Mouse (Mus musculus): ENCODE results near the gene Fbxo21.

Gene Fbxo21

DNA sequence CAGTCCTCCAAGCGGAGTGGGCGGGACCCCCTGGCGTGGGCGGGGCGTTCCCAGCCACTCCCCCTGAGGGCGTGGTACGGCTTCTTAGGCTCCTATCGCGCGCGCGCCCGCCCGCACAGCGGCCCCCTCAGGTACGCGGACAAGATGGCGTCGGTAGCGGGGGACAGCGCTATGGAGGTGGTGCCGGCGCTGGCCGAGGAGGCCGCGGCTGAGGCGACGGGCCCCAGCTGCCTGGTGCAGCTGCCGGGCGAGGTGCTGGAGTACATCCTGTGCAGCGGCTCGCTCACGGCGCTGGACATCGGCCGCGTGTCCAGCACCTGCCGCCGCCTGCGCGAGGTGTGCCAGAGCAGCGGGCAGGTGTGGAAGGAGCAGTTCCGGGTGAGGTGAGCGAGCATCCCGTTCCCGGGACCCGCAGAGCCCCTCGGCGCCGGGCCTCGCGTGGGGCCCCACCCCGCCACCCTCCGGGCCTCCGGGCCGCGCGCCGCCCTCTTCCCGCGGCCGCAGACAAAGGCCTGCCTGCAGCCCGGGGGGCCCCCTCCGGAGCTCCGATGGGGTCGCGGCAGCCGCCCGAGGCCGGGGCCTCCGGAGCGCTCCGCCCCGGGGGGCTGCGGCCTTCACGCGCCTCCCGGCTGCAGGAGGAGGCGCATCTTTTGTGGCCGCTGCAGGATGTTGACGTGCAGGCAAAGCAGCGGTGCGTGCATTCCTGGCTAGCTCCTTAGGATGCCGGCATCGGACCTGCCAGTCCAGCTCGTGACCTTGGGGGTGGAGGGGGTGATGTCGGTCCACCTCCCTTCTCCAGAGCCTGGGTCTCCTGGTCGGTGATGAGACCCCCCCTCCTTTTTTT is at the start of gene Fbxo21:
TSS of gene Fbxo21 (plus strand) at position 74 of the 844 bp plus-strand sequence.
- peak; percentile 95 for DNase-seq (ENCODE audit: low spot score in 2 of 2)

DNA sequence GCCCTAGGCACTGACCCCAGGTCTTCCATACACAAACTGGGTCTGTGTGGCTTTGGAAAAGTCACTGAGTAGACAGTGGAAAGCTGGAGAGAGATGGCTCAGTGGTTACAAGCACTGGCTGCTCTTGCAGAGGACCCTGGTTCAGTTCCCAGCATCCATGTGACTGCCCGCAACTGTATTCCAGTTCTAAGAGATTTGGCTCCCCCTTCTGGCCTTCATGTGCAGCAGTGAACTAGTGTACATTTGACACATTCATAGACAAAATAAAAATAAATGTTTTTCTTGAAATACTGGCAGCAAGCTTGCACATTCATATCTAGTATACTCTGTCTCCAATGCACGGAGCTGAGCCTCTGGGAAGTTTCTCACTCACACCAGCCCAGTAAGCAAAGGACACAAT is 48.0 kb upstream of the Fbxo21 start:
- DNase-seq (ENCODE audit: low spot score in 2 of 2), result no peak

DNA sequence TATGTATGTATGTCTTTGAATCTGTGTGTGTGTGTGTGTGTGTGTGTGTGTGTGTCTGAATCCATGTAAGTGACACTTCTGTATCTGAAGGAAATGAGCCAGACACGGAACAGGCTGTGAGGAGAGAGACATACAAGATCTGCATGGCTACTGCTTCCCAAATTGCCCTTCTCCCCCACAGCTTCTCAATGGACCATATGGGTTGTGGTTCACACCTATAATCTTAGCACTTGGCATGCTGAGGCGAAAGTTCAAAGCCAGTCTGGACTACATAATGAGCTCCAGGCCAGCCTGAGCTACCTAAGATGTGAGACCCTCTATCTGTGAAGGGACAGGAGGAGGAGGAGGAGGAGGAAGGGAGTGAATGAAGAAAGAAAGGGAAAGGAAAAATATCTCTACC is 44.3 kb upstream of the Fbxo21 start:
- DNase-seq (ENCODE audit: low spot score in 2 of 2), result no peak

- DNase-seq (ENCODE audit: low spot score in 2 of 2), result peak; percentile 71 to 80
These were observed 43.7 kb upstream of the Fbxo21 start for GRCm38 (mm10) chr5:117932862-117933261.

DNA sequence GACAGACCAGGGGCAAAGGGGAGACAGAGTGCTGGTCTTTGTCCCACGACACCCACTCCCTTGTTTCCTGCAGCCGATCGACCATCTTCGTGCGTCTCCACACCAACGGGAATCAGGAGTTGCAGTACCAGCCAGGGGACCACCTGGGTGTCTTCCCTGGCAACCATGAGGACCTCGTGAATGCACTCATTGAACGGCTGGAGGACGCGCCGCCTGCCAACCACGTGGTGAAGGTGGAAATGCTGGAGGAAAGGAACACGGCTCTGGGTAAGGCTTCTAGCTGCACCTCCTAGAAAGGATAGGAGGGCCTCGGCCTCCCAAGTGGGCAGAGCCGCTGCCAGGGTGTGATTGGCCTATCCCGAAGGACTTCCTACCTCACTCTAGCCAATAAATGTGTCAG is 40.2 kb upstream of the Fbxo21 start:
- DNase-seq (ENCODE audit: low spot score in 2 of 2), result no peak

DNA sequence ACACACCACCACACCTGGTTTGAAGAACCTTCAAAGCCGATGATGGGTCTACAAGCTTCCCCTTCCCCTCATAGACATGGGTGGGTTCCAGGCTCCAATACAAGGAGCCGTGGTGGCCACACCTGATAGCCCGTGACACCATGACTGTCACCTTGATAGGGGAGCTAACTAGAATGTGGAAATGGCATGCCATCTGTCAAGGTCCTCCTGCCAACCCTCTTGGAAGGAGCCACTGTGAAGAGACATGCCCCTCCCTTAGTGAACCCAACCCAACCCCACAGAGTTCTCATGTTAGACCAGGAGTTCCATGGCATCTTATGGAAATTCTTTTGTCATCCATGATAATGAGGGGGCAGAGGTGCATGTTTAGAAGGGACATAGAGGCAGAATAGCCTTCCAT is 39.3 kb upstream of the Fbxo21 start:
- no peak for DNase-seq (ENCODE audit: low spot score in 2 of 2)

DNA sequence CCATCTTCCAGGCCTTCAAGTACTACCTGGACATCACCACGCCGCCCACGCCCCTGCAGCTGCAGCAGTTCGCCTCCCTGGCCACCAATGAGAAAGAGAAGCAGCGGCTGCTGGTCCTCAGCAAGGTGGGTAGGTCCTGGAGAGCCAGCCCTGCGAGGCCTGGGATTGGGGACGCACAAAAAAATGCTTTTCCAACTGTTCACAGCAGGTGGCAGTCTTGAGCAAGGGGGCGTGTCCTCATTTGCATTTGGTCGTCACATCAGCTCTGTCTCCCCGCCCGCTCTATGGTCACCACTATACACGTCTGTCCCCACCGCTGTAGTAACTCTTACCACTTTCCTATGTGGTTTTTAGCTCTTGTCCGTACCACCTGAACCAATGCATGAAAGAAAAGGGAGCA is 38.3 kb upstream of the Fbxo21 start:
- no peak for DNase-seq (ENCODE audit: low spot score in 2 of 2)

DNA sequence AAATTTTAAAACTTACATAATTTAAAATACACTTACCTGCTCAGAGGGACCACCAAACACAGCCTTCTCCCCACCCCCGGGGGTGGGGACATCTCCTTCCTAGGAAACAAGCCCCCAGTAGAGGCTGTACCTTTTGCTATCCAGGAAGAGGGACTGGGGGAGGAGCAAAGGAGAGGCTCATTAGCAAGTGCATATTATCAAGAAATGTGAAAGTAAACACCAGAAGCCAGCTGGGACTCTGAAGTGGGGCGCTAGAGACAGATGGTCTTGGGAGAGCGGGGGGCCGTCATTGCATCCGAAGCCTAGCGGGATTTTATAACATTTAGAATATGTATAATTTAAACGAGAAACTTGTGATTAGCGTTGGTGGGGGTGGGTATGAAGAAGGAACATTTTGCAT is 37.1 kb upstream of the Fbxo21 start:
- peak; percentile 15 to 59 for DNase-seq (ENCODE audit: low spot score in 2 of 2)

- DNase-seq (ENCODE audit: low spot score in 2 of 2), result no peak
These were observed 35.0 kb upstream of the Fbxo21 start for GRCm38 (mm10) chr5:117941552-117941951.

DNA sequence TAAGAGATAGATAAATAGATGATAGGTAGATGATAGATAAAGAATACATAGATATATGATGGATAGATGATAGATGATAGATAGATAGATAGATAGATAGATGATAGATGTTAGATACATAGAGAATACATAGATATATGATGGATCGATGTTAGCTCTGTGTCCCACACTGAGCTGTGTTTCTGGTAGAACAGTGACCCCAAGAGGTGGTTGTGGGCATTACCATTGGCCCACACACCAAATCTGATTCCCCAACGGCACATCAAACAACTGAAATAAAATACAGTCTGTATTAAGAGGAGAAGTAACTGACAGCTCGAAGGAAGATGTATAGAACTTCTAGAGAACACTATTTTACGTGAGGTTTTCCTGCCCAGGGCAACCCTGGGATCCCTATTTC is 29.9 kb upstream of the Fbxo21 start:
- peak in 1 of 2 experiments; percentile 24 for DNase-seq (ENCODE audit: low spot score in 2 of 2)

DNA sequence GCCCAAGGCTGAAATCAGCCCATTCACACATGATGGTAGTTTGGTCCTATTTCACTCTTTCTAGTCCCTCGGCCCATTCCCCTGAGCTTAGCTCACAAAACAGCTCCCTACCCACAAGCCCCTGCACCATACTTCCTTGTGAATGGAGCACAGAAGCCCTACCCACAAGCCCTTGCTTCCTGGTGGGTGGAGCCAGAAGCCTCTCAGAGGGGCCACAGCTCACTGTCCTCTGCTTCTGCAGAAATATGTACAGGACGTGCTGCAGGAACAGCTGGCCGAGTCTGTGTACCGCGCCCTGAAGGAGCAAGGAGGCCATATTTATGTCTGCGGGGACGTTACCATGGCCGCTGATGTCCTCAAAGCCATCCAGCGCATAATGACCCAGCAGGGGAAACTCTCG is 27.1 kb upstream of the Fbxo21 start:
- DNase-seq (ENCODE audit: low spot score in 2 of 2), result no peak

DNA sequence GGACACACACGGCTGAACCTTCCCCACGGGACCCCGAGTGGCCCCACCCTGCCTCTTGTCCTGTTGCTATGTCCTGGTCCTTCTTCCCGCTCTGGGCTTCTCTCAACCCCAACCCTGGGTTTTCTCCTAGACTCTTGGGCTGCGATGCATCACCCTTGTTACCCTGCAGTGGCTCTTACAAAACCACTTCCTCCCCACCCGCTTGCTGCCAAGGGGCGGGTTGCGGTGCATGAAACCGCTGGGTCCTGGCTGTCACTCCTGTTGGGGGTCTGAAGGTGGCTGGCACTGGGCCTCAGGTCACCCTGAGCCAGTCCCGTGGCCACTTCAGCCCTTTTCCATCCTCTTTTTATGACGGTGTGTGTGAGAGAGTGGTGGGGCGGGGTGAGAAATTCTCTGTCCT is 22.6 kb upstream of the Fbxo21 start:
- no peak for DNase-seq (ENCODE audit: low spot score in 2 of 2)

DNA sequence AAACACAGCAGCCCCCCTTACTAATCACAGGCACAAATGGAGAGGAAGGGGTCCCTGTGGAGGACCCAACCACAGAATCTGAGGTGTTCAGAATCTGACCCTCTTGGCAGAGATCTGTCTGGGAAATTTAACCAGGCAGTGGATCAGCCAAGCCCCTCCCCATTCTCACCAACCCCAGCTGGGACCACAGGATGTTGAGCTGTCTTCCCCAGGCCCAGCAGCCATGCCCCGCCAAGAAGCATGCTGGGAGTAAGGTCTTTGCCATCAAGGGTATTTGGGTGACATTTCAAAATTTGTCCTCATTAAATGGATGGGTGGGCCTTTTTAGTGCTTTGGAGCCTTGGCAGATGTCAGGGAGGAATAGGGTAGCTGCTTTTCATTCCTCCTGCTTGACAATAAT is 22.1 kb upstream of the Fbxo21 start:
- no peak for DNase-seq (ENCODE audit: low spot score in 2 of 2)

GRCm38 (mm10) chr5:117955675-117956420 is 20.7 kb upstream of the Fbxo21 start:
- DNase-seq (ENCODE audit: low spot score in 2 of 2), result no peak

GRCm38 (mm10) chr5:117964750-117965149 is 11.8 kb upstream of the Fbxo21 start:
- DNase-seq (ENCODE audit: low spot score in 2 of 2), result no peak

- DNase-seq (ENCODE audit: low spot score in 2 of 2), result no peak
These were observed 9.6 kb upstream of the Fbxo21 start for GRCm38 (mm10) chr5:117966956-117967355.

- DNase-seq (ENCODE audit: low spot score in 2 of 2), result no peak
These were observed 8.9 kb upstream of the Fbxo21 start for GRCm38 (mm10) chr5:117967659-117968069.

DNA sequence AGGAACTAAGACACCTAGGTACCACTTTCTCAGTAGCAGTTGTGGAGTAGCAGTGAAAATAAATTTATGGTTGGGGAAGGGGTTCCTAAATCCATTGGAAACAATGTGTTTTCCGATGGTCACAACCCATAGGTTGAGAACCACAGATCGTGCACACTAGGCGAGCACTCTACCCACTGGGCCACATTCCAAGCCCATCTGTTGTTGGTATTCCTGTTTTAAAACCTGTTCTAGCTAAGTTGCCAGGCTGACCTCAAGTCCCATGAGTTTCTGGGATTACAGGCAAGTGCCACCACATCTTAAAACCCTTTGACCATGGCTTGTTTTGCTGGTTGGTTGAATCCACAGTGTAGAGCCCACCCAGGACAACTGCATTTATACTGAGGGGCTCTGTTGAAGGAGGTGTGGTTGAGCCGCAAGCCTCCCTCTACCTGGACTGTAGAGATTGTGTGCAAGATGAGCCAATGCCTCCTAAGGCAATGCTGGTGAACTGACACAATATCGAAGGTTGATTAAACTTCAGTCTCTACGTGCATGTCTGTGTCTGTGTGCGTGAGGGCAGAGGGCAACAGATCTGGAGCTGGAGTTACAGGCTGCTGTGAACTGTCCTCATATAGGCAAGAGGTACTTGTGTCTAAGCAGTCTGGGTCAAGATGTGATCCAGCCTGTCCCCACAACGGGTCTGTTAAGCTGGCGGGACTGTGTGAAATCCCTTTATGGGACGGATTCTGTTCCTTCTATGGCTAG is 6.7 kb upstream of the Fbxo21 start:
- DNase-seq (ENCODE audit: low spot score in 2 of 2), result no peak

DNA sequence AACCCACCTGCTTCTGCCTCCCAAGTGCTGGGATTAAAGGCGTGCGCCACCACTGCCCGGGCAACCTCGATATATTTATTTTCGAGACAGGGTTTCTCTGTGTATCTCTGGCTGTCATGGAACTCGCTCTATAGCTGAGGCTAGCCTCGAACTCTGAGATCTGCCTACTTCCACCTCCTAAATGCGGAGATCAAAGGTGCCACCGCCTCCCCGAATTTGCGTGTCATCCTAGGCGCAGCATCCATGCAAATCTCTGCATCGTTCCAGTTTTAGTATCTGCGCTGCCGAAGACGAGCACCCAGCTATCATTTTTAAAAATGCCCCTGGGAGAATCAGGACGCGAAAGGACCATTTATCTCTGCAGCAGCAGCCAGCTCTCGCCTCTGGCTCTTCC is 270 bp upstream of the Fbxo21 start:
- no peak for DNase-seq (ENCODE audit: low spot score in 2 of 2)

GRCm38 (mm10) chr5:117977501-117978158 is 1.1 kb downstream of the Fbxo21 start:
- peak in 1 of 2 experiments; percentile 41 for DNase-seq (ENCODE audit: low spot score in 2 of 2)

DNA sequence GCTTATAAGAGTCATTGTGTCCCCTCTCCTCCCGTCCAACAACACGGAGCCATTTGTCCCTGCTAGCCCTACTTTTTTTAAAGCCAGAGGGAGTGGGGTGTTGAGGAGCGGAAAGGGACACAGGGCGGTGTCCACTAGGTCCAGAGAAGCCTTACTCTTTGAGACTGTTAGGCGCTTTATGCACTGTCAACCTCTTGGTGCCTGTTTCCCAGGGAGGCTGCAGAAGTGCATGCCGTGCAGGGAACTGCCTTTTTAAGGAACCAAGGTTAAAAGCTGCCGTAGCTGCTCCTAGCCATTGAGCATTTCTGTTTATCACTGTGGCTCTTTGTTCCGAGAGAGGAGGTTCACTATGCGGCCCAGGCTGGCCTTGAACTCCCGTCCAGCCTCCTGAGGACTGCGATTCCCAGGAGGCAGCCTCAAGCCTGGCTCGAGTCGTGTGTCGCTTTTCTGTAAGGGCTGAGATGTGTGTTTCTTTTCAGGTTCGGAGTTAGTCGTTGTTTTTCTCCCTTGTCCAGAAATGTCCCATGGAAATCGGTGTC is 1.7 kb downstream of the Fbxo21 start:
- no peak for DNase-seq (ENCODE audit: low spot score in 2 of 2)

DNA sequence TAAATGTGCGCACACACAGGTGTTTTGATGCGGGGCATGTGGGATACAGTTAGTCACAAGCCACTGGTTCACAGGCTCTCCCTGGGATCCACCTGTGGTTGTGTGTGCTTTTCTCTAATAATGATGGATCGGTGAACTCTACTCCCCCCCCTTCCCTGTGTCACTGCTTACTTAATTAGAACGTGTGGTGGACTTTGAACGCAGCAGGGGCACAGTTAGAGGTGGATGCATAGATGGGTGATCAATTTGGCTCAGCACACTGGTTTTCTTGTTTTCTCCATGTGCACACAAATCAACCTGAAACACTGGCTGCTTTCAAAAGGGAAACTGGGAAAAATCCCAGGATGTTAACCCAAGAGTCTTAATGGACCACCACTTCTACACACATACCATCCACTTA is 2.6 kb downstream of the Fbxo21 start:
- no peak for DNase-seq (ENCODE audit: low spot score in 2 of 2)

All from right cerebral cortex, postnatal 36 days (tissue).